Mouse (Mus musculus) MEL (cell line): ENCODE data around the gene Gm13693. TPM values are rescaled to one million over a fixed set of nuclear protein-coding genes. Genes with fewer than 3 reads are reported as not detected.
"Not testable (repeated sequence)": the region's sequence is repeated elsewhere in the genome, so short reads cannot be mapped to it uniquely, and the experiment has no call there.

Experiments used
- DNase-seq: peaks from one replicate; pipeline ENCODE4 v3.0.0; 2011; ENCODE audit warnings: low read depth, low spot score
- H3K27ac ChIP-seq: 2 replicates; pipeline ENCODE4 v1.5.1; 2012; ENCODE audit warnings: low read depth, mild to moderate bottlenecking, control low read depth, low read length, moderate library complexity; ENCODE audit not compliant: control insufficient read depth
- H3K27me3 ChIP-seq, 2 experiments: fragments of 150-350 bp in 1 of 2; sonication (generic) in 1 of 2; 2 replicates each; pipeline ENCODE4 v1.6.1; 2012; ENCODE audit warnings: low read length in 2 of 2, mild to moderate bottlenecking in 2 of 2, improper control_type of control experiment in 1 of 2, moderate library complexity in 1 of 2; ENCODE audit not compliant: insufficient read depth in 2 of 2, control insufficient read depth in 1 of 2
- H3K36me3 ChIP-seq, 2 experiments: 2 replicates each; pipeline ENCODE4 v1.6.1; 2012 to 2014; ENCODE audit warnings: low read length in 2 of 2, improper control_type of control experiment in 1 of 2, inconsistent platforms in 1 of 2, mild to moderate bottlenecking in 1 of 2; ENCODE audit not compliant: insufficient read depth in 2 of 2, control insufficient read depth in 1 of 2
- H3K4me1 ChIP-seq, 2 experiments: fragments of 150-350 bp in 1 of 2; sonication (generic) in 1 of 2; 2 replicates each; pipeline ENCODE4 v1.6.1; 2012; ENCODE audit warnings: low read length in 2 of 2, improper control_type of control experiment in 1 of 2, mild to moderate bottlenecking in 1 of 2; ENCODE audit not compliant: insufficient read depth in 2 of 2, control insufficient read depth in 1 of 2
- H3K4me3 ChIP-seq, 2 experiments: fragments of 150-350 bp in 1 of 2; sonication (generic) in 1 of 2; 2 replicates each; pipeline ENCODE4 v1.5.1; 2012; ENCODE audit warnings: low read depth in 2 of 2, low read length in 2 of 2, mild to moderate bottlenecking in 2 of 2, moderate library complexity in 2 of 2, control low read depth in 1 of 2, improper control_type of control experiment in 1 of 2; ENCODE audit not compliant: control insufficient read depth in 1 of 2, insufficient read depth in 1 of 2
- H3K79me2 ChIP-seq: 2 replicates; pipeline ENCODE4 v1.6.1; 2012; ENCODE audit warnings: mild to moderate bottlenecking, low read length, moderate library complexity; ENCODE audit not compliant: control insufficient read depth, poor library complexity, insufficient read depth
- H3K9ac ChIP-seq: 2 replicates; pipeline ENCODE4 v1.6.1; 2012; ENCODE audit warnings: low read depth, mild to moderate bottlenecking, control low read depth, low read length, moderate library complexity; ENCODE audit not compliant: control insufficient read depth, poor library complexity, severe bottlenecking
- H3K9me3 ChIP-seq: fragments of 150-350 bp; sonication (generic); replicated peaks from 2 replicates; pipeline ENCODE4 v1.6.1; 2012; ENCODE audit warnings: mild to moderate bottlenecking, low read length, improper control_type of control experiment, moderate library complexity; ENCODE audit not compliant: insufficient read depth
- CTCF ChIP-seq, 3 experiments: IDR thresholded peaks in 2 of 3; conservative IDR thresholded peaks in 1 of 3; 2 replicates each; pipeline ENCODE4 v1.5.1; 2011 to 2012; ENCODE audit warnings: low read length in 3 of 3, low read depth in 2 of 3, mild to moderate bottlenecking in 2 of 3, improper control_type of control experiment in 1 of 3, inconsistent platforms in 1 of 3, mixed read lengths in 1 of 3, moderate library complexity in 1 of 3; ENCODE audit not compliant: control insufficient read depth in 1 of 3, insufficient read depth in 1 of 3, poor library complexity in 1 of 3, severe bottlenecking in 1 of 3
- E2F4 ChIP-seq: IDR thresholded peaks from 2 replicates; pipeline ENCODE4 v1.6.1; 2011; ENCODE audit warnings: low read depth, low read length, improper control_type of control experiment, borderline replicate concordance
- GABPA ChIP-seq: IDR thresholded peaks from 2 replicates; pipeline ENCODE4 v1.6.1; 2012; ENCODE audit warnings: low read depth, mild to moderate bottlenecking, inconsistent platforms, low read length, improper control_type of control experiment, moderate library complexity
- KAT2A ChIP-seq: conservative IDR thresholded peaks from 2 replicates; pipeline ENCODE4 v1.6.1; 2012; ENCODE audit warnings: low read depth, low read length, improper control_type of control experiment, inconsistent platforms
- MEF2A ChIP-seq: IDR thresholded peaks from 2 replicates; pipeline ENCODE4 v1.6.1; 2014; ENCODE audit warnings: low read depth, mild to moderate bottlenecking, inconsistent platforms, low read length, improper control_type of control experiment; ENCODE audit not compliant: poor library complexity, insufficient replicate concordance, severe bottlenecking; ENCODE audit errors: extremely low read depth
- NRF1 ChIP-seq: IDR thresholded peaks from 2 replicates; pipeline ENCODE4 v1.6.1; 2014; ENCODE audit warnings: low read depth, mild to moderate bottlenecking, inconsistent platforms, low read length, improper control_type of control experiment, moderate library complexity; ENCODE audit not compliant: poor library complexity, insufficient read depth, severe bottlenecking
- POLR2AphosphoS5 ChIP-seq: IDR thresholded peaks from 2 replicates; pipeline ENCODE4 v1.6.1; 2012; ENCODE audit warnings: low read depth, borderline replicate concordance, mild to moderate bottlenecking, inconsistent platforms, low read length, moderate library complexity, mixed read lengths
- RAD21 ChIP-seq: IDR thresholded peaks from 2 replicates; pipeline ENCODE4 v1.6.1; 2011; ENCODE audit warnings: mild to moderate bottlenecking, low read depth, low read length, improper control_type of control experiment
- RCOR1 ChIP-seq: IDR thresholded peaks from 2 replicates; pipeline ENCODE4 v1.6.1; 2012; ENCODE audit warnings: low read depth, mild to moderate bottlenecking, inconsistent platforms, low read length, improper control_type of control experiment
- SIN3A ChIP-seq: IDR thresholded peaks from 2 replicates; pipeline ENCODE4 v1.6.1; 2012; ENCODE audit warnings: low read length, improper control_type of control experiment, inconsistent platforms
- UBTF ChIP-seq: IDR thresholded peaks from 2 replicates; pipeline ENCODE4 v1.6.1; 2012; ENCODE audit warnings: low read depth, mild to moderate bottlenecking, inconsistent platforms, low read length, improper control_type of control experiment, moderate library complexity, borderline replicate concordance; ENCODE audit not compliant: insufficient read depth
- USF1 ChIP-seq: IDR thresholded peaks from 2 replicates; pipeline ENCODE4 v1.6.1; 2014; ENCODE audit warnings: low read depth, mild to moderate bottlenecking, inconsistent platforms, low read length, improper control_type of control experiment, moderate library complexity
- ZMIZ1 ChIP-seq: IDR thresholded peaks from 2 replicates; pipeline ENCODE4 v1.6.1; 2012; ENCODE audit warnings: low read depth, mild to moderate bottlenecking, inconsistent platforms, low read length, improper control_type of control experiment, moderate library complexity
- ZNF384 ChIP-seq: IDR thresholded peaks from 2 replicates; pipeline ENCODE4 v1.6.1; 2012; ENCODE audit warnings: low read depth, mild to moderate bottlenecking, inconsistent platforms, low read length, improper control_type of control experiment
- polyA plus RNA-seq, 2 experiments: library from polyadenylated mRNA; stranded (reverse) in 1 of 2; unstranded in 1 of 2; fragments of >175 nt in 1 of 2; fragments of >200 nt in 1 of 2; gene quantifications; 2 replicates each; pipeline versions ENCODE4 v1.2.1 to v1.2.4; 2012; ENCODE audit warnings: low replicate concordance in 2 of 2, low read depth in 1 of 2; ENCODE audit not compliant: insufficient read length in 2 of 2, insufficient read depth in 1 of 2, missing spikeins in 1 of 2
- total RNA-seq: library from RNA; depleted of rRNA; stranded (reverse); fragments of 300-350 nt; gene quantifications from 2 replicates; pipeline ENCODE4 v1.2.3, GENCODE M21; 2012; rRNA removed

Gene Gm13693
- total RNA-seq: 0.08 TPM in 1 of 2 replicates, not detected in the other
- under 1 TPM in 1 of 2 experiments, not detected in 1; 0.08 TPM for polyA plus RNA-seq

GRCm38 (mm10) chr2:83961203-83961602 is at the start of gene Gm13693:
Gene Gm13693 (plus strand): TSS chr2:83961503.
- not testable (repeated sequence) for H3K9me3 ChIP-seq, H3K36me3 ChIP-seq, H3K27me3 ChIP-seq, H3K9ac ChIP-seq, H3K27ac ChIP-seq, H3K79me2 ChIP-seq, H3K4me1 ChIP-seq, DNase-seq, H3K4me3 ChIP-seq

GRCm38 (mm10) chr2:83929478-83930088 is 31.7 kb upstream of the Gm13693 start:
- Histone ChIP-seq H3K27me3 (peaks cover 0 to 2% of the 10 kb centered on the region in 2 experiments; a peak in 1 of 4 replicates), H3K36me3 (no peaks in the 10 kb centered on the region), H3K4me3 (no peak overlapping the region), H3K4me1 (no peaks in the 10 kb centered on the region), H3K9ac (no peak overlapping the region), H3K27ac (no peak overlapping the region), H3K9me3 (no peaks in the 10 kb centered on the region), H3K79me2 (no peaks in the 10 kb centered on the region)
- DNase-seq: peak; percentile 35
- TF ChIP-seq NRF1 (no peak), ZNF384 (no peak), USF1 (no peak), KAT2A (no peak), UBTF (no peak), SIN3A (no peak)

DNA sequence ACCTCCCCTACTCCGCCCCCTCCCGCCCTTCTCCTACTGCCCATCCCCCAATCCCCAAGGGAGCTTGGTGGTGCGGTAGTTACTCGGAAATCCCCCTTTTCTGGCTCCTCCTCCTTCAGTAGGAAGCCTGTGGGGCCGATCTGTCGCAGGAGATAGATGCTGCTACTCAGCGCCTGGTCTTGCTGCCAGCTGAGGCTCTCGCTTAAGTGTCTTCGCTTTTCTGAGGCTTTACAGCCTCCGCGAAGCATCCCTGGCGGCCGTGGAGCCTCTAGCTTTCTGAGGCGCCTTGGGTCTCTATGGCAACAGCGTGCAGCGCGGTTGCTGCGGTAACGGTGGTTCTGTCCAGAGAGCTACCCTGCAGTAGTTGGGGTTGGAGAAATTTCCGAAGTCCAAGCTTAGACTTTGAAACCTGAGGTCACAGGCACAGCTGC is 20.4 kb upstream of the Gm13693 start, which contains the start of gene Zswim2:
Zswim2 (minus strand) TSS at position 298 of the 431 bp plus-strand sequence.
- DNase-seq: no peak
- no peaks in the 10 kb centered on the region for H3K4me1 ChIP-seq
- no peak within 1 kb of the TSS for H3K9ac ChIP-seq
- H3K27me3 ChIP-seq: no peaks in the 10 kb centered on the region
- H3K27ac ChIP-seq: no peak within 1 kb of the TSS
- H3K9me3 ChIP-seq: no peaks in the 10 kb centered on the region
- TF ChIP-seq RAD21 (no peak), CTCF (IDR thresholded peaks at IDR 0.05 in 2 of 3, conservative IDR thresholded peaks at IDR 0.05 in 1 of 3; ENCODE audit: control insufficient read depth in 1 of 3, insufficient read depth in 1 of 3, low read depth in 2 of 3, low read length in 3 of 3, poor library complexity in 1 of 3, severe bottlenecking in 1 of 3) (no peak), RCOR1 (no peak), POLR2AphosphoS5 (no peak), MEF2A (no peak), GABPA (no peak), E2F4 (no peak), ZMIZ1 (no peak)
- no peaks in the 10 kb centered on the region for H3K36me3 ChIP-seq
- no peak within 1 kb of the TSS for H3K4me3 ChIP-seq
- no peaks in the 10 kb centered on the region for H3K79me2 ChIP-seq
